Mouse (Mus musculus) ES-Bruce4 (cell line): ENCODE measurements around the gene Oxct2a. TPM values are rescaled to one million over a fixed set of nuclear protein-coding genes. Genes with fewer than 3 reads are reported as not detected.
"Not testable (repeated sequence)": the region's sequence is repeated elsewhere in the genome, so short reads cannot be mapped to it uniquely, and the experiment has no call there.

Source experiments
- H3K27ac ChIP-seq: 2 replicates; pipeline ENCODE4 v1.5.1; 2012; ENCODE audit warnings: low read length, inconsistent platforms; ENCODE audit not compliant: insufficient read depth
- H3K27me3 ChIP-seq: 2 replicates; pipeline ENCODE4 v1.6.1; 2012; ENCODE audit warnings: mild to moderate bottlenecking, low read length, inconsistent platforms; ENCODE audit not compliant: control insufficient read depth, poor library complexity, insufficient read depth, severe bottlenecking
- H3K36me3 ChIP-seq: 2 replicates; pipeline ENCODE4 v1.6.1; 2012; ENCODE audit warnings: inconsistent platforms, mild to moderate bottlenecking, low read length, moderate library complexity; ENCODE audit not compliant: control insufficient read depth, poor library complexity, insufficient read depth, severe bottlenecking
- H3K4me1 ChIP-seq: one replicate; pipeline ENCODE4 v1.8.1; 2011; ENCODE audit warnings: low read length; ENCODE audit not compliant: control insufficient read depth, insufficient read depth
- H3K4me3 ChIP-seq: 2 replicates; pipeline ENCODE4 v1.5.1; 2011; ENCODE audit warnings: low read depth, mild to moderate bottlenecking, low read length
- H3K9ac ChIP-seq: 2 replicates; pipeline ENCODE4 v1.6.1; 2012; ENCODE audit warnings: low read depth, mild to moderate bottlenecking, inconsistent platforms; ENCODE audit not compliant: poor library complexity, severe bottlenecking
- H3K9me3 ChIP-seq: replicated peaks from 2 replicates; pipeline ENCODE4 v1.6.1; 2012; ENCODE audit warnings: mild to moderate bottlenecking, low read length, inconsistent platforms; ENCODE audit not compliant: control insufficient read depth, poor library complexity, insufficient read depth, severe bottlenecking
- CTCF ChIP-seq: IDR thresholded peaks from one replicate; pipeline ENCODE4 v1.8.1; 2011; ENCODE audit warnings: low read depth, low read length
- EP300 ChIP-seq: IDR thresholded peaks from 2 replicates; pipeline ENCODE4 v1.6.1; 2011; ENCODE audit warnings: low read depth, low read length; ENCODE audit not compliant: insufficient read depth
- POLR2A ChIP-seq: IDR thresholded peaks from one replicate; pipeline ENCODE4 v1.8.1; 2011; ENCODE audit warnings: low read length; ENCODE audit not compliant: insufficient read depth
- polyA plus RNA-seq: library from polyadenylated mRNA; stranded (reverse); fragments of >200 nt; gene quantifications from 2 replicates; pipeline ENCODE4 v1.2.4, GENCODE M21; 2011; ENCODE audit warnings: low read depth; ENCODE audit not compliant: missing spikeins, insufficient read depth, insufficient read length

Gene Oxct2a
- polyA plus RNA-seq, 1 experiment: 0.45 TPM

DNA sequence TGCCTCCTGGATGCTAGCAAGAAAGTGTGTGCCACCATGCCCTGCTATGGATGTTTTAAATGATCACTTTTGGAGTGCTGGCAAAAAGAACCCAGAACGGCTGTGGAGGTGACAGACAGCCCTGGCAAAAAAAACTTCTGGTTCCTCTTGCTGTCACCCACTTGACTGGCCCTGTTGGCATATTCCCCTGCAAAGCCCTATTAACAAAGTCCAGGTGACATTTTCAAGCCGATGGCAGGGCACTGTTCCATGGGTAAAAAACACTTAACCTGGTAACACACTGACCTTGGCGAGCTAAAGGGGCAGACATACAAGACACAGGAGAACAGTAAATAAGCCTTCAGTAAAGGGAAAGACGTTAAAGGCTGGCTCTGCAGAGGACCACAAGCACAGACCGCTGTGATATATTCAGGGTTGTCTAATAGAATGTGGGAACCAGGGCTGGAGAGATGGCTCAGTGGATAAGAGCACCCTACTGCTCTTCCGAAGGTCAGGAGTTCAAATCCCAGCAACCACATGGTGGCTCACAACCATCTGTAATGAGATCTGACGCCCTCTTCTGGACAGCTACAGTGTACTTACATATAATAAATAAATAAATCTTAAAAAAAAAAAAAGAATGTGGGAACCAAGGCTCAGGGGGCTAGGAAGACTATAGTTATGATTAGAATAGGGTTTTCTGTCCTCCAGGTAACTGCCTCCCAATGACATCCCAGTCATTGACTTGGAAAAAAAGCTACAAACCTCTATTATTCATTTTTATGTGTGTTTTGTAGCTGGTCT, 29.6 kb downstream of the Oxct2a start:
- H3K9me3 ChIP-seq: no peaks in the 10 kb centered on the region
- no peaks in the 10 kb centered on the region for H3K27me3 ChIP-seq
- H3K27ac ChIP-seq: no peak overlapping the region
- H3K36me3 ChIP-seq: peaks cover 86% of the 10 kb centered on the region
- H3K9ac ChIP-seq: no peak overlapping the region
- no peaks in the 10 kb centered on the region for H3K4me1 ChIP-seq
- no peak for TF ChIP-seq EP300
- no peak for TF ChIP-seq POLR2A
- no peak for TF ChIP-seq CTCF
- H3K4me3 ChIP-seq: no peak overlapping the region

GRCm38 (mm10) chr4:123292989-123293388, 30.4 kb downstream of the Oxct2a start:
- Histone ChIP-seq H3K9ac (no peak overlapping the region), H3K36me3 (peaks cover 88% of the 10 kb centered on the region), H3K27ac (no peak overlapping the region), H3K4me1 (no peaks in the 10 kb centered on the region), H3K27me3 (no peaks in the 10 kb centered on the region), H3K4me3 (no peak overlapping the region), H3K9me3 (no peaks in the 10 kb centered on the region)
- TF ChIP-seq EP300: no peak
- TF ChIP-seq POLR2A: no peak
- no peak for TF ChIP-seq CTCF

- Histone ChIP-seq H3K27me3 (no peaks in the 10 kb centered on the region), H3K4me3 (no peak overlapping the region), H3K4me1 (no peaks in the 10 kb centered on the region), H3K9ac (no peak overlapping the region), H3K9me3 (no peaks in the 10 kb centered on the region), H3K36me3 (peaks cover 91% of the 10 kb centered on the region), H3K27ac (no peak overlapping the region)
- TF ChIP-seq POLR2A (no peak), EP300 (no peak), CTCF (no peak)
Observed at GRCm38 (mm10) chr4:123292390-123292789, 31.0 kb downstream of the Oxct2a start.

DNA sequence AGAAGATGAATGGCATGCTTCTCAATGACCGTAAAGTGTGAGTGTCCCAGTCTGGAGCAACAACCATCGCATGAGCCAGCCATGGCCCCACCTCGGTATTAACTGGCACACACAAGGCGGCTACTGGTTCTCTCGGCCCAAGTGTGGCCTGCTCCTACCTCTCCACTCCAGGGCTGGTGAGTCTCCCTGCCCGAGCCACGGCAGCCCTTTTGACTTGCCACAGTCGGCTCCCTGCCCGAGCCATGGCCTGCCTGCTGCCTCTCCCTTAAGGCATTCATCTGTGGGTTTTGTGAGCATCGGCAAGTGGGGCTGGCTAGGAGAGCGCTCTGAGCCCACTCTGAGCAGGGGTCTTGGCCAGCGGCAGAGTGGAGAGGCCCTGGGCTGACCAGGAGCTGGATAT, 34.4 kb downstream of the Oxct2a start:
- Histone ChIP-seq H3K27me3 (no peaks in the 10 kb centered on the region), H3K27ac (no peak overlapping the region), H3K4me3 (no peak overlapping the region), H3K4me1 (no peaks in the 10 kb centered on the region), H3K36me3 (peaks cover 94% of the 10 kb centered on the region), H3K9ac (no peak overlapping the region), H3K9me3 (no peaks in the 10 kb centered on the region)
- no peak for TF ChIP-seq POLR2A
- TF ChIP-seq CTCF: no peak

DNA sequence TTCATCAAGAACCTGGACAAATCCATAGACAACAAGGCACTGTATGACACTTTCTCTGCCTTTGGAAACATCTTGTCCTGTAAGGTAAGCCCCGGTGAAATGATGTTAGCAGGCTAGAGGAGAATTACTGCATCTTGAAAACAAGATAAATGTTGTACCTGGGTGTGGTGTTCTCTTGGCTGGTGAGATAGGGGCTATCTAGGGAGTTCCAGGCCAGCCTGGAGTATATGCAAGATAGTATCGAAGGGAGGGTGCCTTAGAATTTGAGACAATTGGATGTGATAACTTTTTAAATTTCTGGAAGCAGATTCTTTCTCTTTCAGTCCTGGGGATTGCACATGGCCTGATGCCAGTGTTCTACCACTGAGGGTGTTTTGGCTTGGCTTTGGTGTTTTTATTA, 36.6 kb downstream of the Oxct2a start:
- H3K9ac ChIP-seq: no peak overlapping the region
- H3K27ac ChIP-seq: no peak overlapping the region
- H3K4me3 ChIP-seq: no peak overlapping the region
- no peaks in the 10 kb centered on the region for H3K9me3 ChIP-seq
- no peaks in the 10 kb centered on the region for H3K27me3 ChIP-seq
- H3K36me3 ChIP-seq: peaks cover 72% of the 10 kb centered on the region
- H3K4me1 ChIP-seq: no peaks in the 10 kb centered on the region
- TF ChIP-seq EP300 (no peak), POLR2A (no peak), CTCF (no peak)

DNA sequence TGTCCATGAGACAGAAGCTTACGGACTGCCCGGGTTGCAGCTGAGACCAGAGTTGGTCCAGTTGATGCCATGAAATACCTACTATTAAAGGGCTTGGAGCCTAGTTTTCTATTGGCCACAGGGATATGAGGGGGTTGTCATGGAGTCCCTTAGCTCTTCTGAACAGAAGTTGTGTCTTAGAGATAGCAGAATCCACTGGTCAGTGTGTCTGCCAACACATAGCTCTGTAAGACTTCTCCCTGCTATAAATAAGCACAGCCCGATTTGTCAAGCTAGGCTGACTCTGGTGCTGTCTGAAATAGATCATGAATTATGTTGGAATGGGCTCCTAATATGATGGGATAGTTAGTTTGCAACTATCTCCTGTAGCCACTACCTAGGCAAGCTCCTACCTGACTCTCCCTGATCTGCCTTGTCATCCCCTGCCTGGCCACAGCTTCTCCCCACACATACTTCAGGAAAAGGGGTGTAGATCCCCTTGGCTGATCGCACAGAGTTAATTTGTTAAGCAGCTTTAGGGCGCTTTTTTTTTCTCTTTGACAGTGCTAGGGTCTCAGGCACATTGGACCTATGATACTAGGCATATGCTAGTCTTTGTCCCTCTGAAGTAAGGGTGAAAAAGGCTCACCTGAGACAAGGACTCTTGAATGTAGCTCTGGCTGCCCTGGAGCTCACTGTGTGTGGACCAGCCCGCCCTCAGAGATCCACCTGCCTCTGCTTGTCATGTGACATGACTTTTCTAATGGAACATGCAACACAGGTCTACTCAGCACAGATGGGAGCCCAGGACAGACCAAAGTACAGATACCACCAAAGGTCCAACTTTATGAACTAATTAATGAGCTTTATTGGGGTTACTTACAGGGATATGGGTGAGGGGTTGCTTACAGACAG, 38.5 kb downstream of the Oxct2a start:
- no peak for TF ChIP-seq POLR2A
- TF ChIP-seq CTCF: no peak
- TF ChIP-seq EP300: no peak
- H3K4me1 ChIP-seq: no peaks in the 10 kb centered on the region
- no peak overlapping the region for H3K27ac ChIP-seq
- no peaks in the 10 kb centered on the region for H3K9me3 ChIP-seq
- H3K36me3 ChIP-seq: peaks cover 56% of the 10 kb centered on the region
- H3K4me3 ChIP-seq: peak overlapping the region; percentile 78; the same call in 1 of the 2 replicates
- peak overlapping the region; percentile 61 for H3K9ac ChIP-seq
- no peaks in the 10 kb centered on the region for H3K27me3 ChIP-seq

DNA sequence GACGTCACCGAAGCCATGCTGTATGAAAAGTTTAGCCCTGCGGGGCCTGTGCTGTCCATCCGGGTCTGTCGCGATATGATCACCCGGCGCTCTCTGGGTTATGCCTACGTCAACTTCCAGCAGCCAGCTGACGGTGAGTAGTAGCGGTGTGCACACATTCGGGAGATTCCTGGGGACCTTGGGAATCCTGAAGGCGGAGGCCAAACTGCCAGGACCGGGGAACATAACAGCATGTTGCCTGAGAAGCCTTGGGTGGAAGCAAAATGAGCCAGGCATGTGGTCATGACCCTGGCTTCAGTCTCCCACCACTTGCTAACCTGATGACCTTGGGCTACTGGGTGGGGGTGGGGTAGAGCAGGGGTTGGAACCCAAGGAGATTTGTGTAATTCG, 39.8 kb downstream of the Oxct2a start:
- not testable (repeated sequence) for H3K27ac ChIP-seq, H3K27me3 ChIP-seq, H3K9me3 ChIP-seq, H3K4me1 ChIP-seq
- Histone ChIP-seq H3K4me3 (peak overlapping the region; percentile 78), H3K9ac (peak overlapping the region; percentile 61), H3K36me3 (peaks cover 43% of the 10 kb centered on the region)

DNA sequence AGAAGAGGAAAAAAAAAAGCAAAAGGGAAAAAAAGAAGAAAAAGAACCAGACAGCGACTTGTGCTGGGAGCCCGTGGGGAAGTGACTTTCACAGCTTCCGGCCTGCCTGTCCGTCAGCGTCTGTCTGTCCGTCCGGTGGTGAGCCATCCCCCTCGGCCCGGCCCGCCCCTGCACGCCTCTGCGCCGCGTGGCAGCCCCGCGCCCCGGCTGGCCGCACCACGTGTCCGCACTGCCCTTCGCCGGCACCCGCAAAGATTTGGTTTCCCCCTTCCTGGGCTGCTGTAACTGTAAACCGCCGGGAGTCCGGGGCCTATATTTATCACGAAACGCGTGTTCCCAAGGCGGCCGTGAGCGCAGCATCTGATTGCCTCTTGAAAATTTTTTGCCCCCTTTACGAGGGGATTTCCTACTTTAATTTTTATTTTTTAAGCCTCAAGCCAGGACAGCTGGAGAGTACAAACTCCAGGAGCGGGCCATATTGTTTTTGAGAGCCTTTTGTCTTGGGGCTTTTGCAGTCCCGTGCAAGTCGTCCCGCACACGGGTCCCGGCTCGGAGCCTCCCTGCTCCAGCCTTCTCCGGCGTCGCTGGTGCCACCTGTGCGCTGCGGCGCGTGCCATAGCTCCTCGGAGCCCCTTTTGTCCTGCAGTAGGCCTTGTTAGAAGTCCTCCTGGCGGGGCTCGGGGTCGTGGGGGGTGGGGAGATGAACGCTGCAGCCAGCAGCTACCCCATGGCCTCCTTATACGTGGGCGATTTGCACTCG, 40.3 kb downstream of the Oxct2a start:
- peak overlapping the region; percentile 70 for H3K4me3 ChIP-seq
- H3K9me3 ChIP-seq, H3K4me1 ChIP-seq, H3K27me3 ChIP-seq, H3K27ac ChIP-seq: not testable (repeated sequence)
- peak overlapping the region; percentile 61 for H3K9ac ChIP-seq
- H3K36me3 ChIP-seq: peaks cover 38% of the 10 kb centered on the region
